ENCODE assay signal across 8 mouse cellular contexts in the genomic region with DNA sequence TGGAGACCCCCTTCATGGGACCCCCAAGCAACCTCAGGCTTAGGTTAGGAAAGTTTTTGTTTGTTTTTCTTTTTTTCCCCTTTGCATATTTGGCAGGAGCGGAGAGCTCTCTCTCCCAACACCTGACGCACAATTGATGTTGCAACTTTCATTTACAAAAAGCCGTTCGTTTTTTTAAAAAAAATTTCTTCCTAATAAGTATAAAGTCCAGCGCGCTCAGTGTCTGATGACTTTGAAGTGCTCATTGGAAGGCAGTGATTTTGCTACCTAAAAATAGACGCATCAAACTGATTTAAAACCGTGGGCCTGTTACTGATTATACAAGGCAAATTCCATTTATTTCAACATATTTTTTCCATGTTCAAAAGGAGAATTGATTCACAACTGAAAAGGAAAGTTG. TPM values are rescaled to one million over a fixed set of nuclear protein-coding genes. Genes with fewer than 3 reads are reported as not detected.
DNase-seq lines count a peak whose midpoint lies in the region; ATAC-seq and TF ChIP-seq lines count a peak whose summit lies in the region.

No protein-coding gene starts in this region.

- peaks cover 6% of the 10 kb centered on the region; the same call in 1 of the 2 replicates for H3K9me3 ChIP-seq in erythroblast, embryonic 14.5 days (ENCODE audit: control insufficient read depth, low read length)
- no peaks in the 10 kb centered on the region for H3K9me3 ChIP-seq in ES-E14 (ENCODE audit: control insufficient read depth, insufficient read depth, low read depth, low read length)
- no peaks in the 10 kb centered on the region for H3K9me3 ChIP-seq in hindbrain, embryonic 13.5 days

- peak overlapping the region; percentile 88; the same call in 1 of the 2 replicates for H3K9ac ChIP-seq in ES-E14 (ENCODE audit: insufficient read depth, low read depth, low read length, poor library complexity, severe bottlenecking)
- H3K9ac ChIP-seq in hindbrain, embryonic 13.5 days, result peak overlapping the region; percentile 91

- peak overlapping the region; percentile 70 for H3K4me2 ChIP-seq in hindbrain, embryonic 13.5 days

- no peak overlapping the region for H3K27ac ChIP-seq in ES-E14 (ENCODE audit: insufficient read depth, low read depth, low read length, poor library complexity, severe bottlenecking)
- no peak overlapping the region for H3K27ac ChIP-seq in hindbrain, embryonic 13.5 days

- in situ Hi-C loops in ES-E14 (cut with MboI; ENCODE audit: low sequenced_read_pairs in 2 of 2, unreplicated experiment in 2 of 2), result no loop called here

- WGBS in hindbrain, embryonic 13.5 days, result 12% methylated on average over 8 of the region's 8 CpGs

- peak overlapping the region; percentile 98 for H3K4me3 ChIP-seq in erythroblast, embryonic 14.5 days (replicated peaks)
- H3K4me3 ChIP-seq in ES-E14 (ENCODE audit: insufficient read depth in 1 of 2, low read depth in 1 of 2, low read length in 2 of 2, poor library complexity in 1 of 2, severe bottlenecking in 1 of 2), result peak overlapping the region; percentile 86 to 98
- H3K4me3 ChIP-seq in hindbrain, embryonic 13.5 days, result peak overlapping the region; percentile 90

- H3K4me1 ChIP-seq in erythroblast, embryonic 14.5 days (ENCODE audit: control insufficient read depth), result peaks cover 34% of the 10 kb centered on the region
- peaks cover 0 to 2% of the 10 kb centered on the region in 2 experiments; a peak in 1 of 4 replicates for H3K4me1 ChIP-seq in ES-E14 (ENCODE audit: control insufficient read depth in 2 of 2, insufficient read depth in 2 of 2, low read length in 2 of 2, poor library complexity in 1 of 2)
- H3K4me1 ChIP-seq in hindbrain, embryonic 13.5 days (replicated peaks), result peaks cover 15% of the 10 kb centered on the region

- H3K27me3 ChIP-seq in erythroblast, embryonic 14.5 days (ENCODE audit: control insufficient read depth), result no peaks in the 10 kb centered on the region
- no peaks in the 10 kb centered on the region for H3K27me3 ChIP-seq in hindbrain, embryonic 13.5 days

- DNase-seq in ES-E14 (ENCODE audit: low read depth, low spot score), result no peak
- peak; percentile 39 for DNase-seq in lung, postnatal 25 days (ENCODE audit: low spot score)
- DNase-seq in embryo, embryonic 10.5 days (ENCODE audit: low spot score), result no peak
- DNase-seq in frontal cortex, postnatal 36 days (ENCODE audit: low spot score in 2 of 2), result no peak
- no peak for DNase-seq in thymus, postnatal 0 days (ENCODE audit: low spot score)

- H3K36me3 ChIP-seq in erythroblast, embryonic 14.5 days (ENCODE audit: control insufficient read depth), result peaks cover 11% of the 10 kb centered on the region
- no peaks in the 10 kb centered on the region for H3K36me3 ChIP-seq in ES-E14 (ENCODE audit: control insufficient read depth, insufficient read depth, low read length, poor library complexity, severe bottlenecking)
- no peaks in the 10 kb centered on the region for H3K36me3 ChIP-seq in hindbrain, embryonic 13.5 days

- ATAC-seq in erythroblast, adult 5-6 weeks (replicated peaks; ENCODE audit: low FRiP score, poor library complexity, severe bottlenecking), result no peak
- ATAC-seq in hindbrain, embryonic 13.5 days (ENCODE audit: low FRiP score), result no peak

TF ChIP-seq in ES-E14, 5 proteins besides CTCF, POLR2A, EP300 and RAD21:
- TF ChIP-seq MAFK (IDR thresholded peaks at IDR 0.05; ENCODE audit: insufficient read depth, low read depth, low read length) (no peak), ZC3H11A (IDR thresholded peaks at IDR 0.05; ENCODE audit: borderline replicate concordance, low read depth, low read length) (no peak), CHD2 (IDR thresholded peaks at IDR 0.05; ENCODE audit: low read depth, low read length) (no peak), ZNF384 (IDR thresholded peaks at IDR 0.05; ENCODE audit: low read depth, low read length) (no peak), HCFC1 (IDR thresholded peaks at IDR 0.05; ENCODE audit: borderline replicate concordance, insufficient read depth, low read length) (no peak)

RNA-seq across cellular contexts. Expression of a gene that starts 0.8 kb away (rescaled TPM):
- polyA plus RNA-seq in erythroblast, embryonic 14.5 days (2012), result 0.38 and 1.0 TPM in 2 replicates
- 34.5 and 52.8 TPM in 2 replicates for total RNA-seq in erythroblast, adult 5-6 weeks (2015; ENCODE audit: low replicate concordance)
- 38.6 and 61.8 TPM in 2 replicates for total RNA-seq in erythroblast, adult 5-6 weeks (2017; ENCODE audit: low replicate concordance)
- 113 and 164 TPM in 2 replicates for total RNA-seq in ES-E14 (2012; rRNA removed)
- 42.2 and 42.3 TPM in 2 replicates for polyA plus RNA-seq in hindbrain, embryonic 13.5 days (2015; fragmentation: Nextera tagmentation; extraction: Ambion mirVana)
- 98.5 and 102 TPM in 2 replicates for polyA plus RNA-seq in thymus, postnatal 0 days (2015; fragmentation: Nextera tagmentation; extraction: Ambion mirVana)

RNA-seq across cellular contexts. Expression of a gene that starts 0.8 kb away (rescaled TPM):
- polyA plus RNA-seq in erythroblast, embryonic 14.5 days (2012), result 0.24 and 0.28 TPM in 2 replicates
- 35.9 and 62.6 TPM in 2 replicates for total RNA-seq in erythroblast, adult 5-6 weeks (2015; ENCODE audit: low replicate concordance)
- total RNA-seq in erythroblast, adult 5-6 weeks (2017; ENCODE audit: low replicate concordance), result 14.1 and 34.0 TPM in 2 replicates
- total RNA-seq in ES-E14 (2012; rRNA removed), result 42.4 and 48.5 TPM in 2 replicates
- polyA plus RNA-seq in hindbrain, embryonic 13.5 days (2015; fragmentation: Nextera tagmentation; extraction: Ambion mirVana), result 92.4 and 94.5 TPM in 2 replicates
- polyA plus RNA-seq in thymus, postnatal 0 days (2015; fragmentation: Nextera tagmentation; extraction: Ambion mirVana), result 51.0 and 55.7 TPM in 2 replicates

Comparison
In these comparisons a context has a peak if more than half of its experiments do, and no peak if none do; other contexts are left out.
1. RNA of a gene that starts 0.8 kb away (polyA plus RNA-seq): 98.5 to 102 TPM in thymus, postnatal 0 days and 42.2 to 42.3 TPM in hindbrain, embryonic 13.5 days; 0.38 to 1.0 TPM in erythroblast, embryonic 14.5 days; every median in the first group is over 10 times any median in the second.
2. RNA of a gene that starts 0.8 kb away (polyA plus RNA-seq): 92.4 to 94.5 TPM in hindbrain, embryonic 13.5 days and 51.0 to 55.7 TPM in thymus, postnatal 0 days; 0.24 to 0.28 TPM in erythroblast, embryonic 14.5 days; every median in the first group is over 10 times any median in the second.
3. Peak in every context shown above with its lines, with median percentiles within 50 percentile points of each other: H3K4me3 ChIP-seq.